In the genomic region with DNA sequence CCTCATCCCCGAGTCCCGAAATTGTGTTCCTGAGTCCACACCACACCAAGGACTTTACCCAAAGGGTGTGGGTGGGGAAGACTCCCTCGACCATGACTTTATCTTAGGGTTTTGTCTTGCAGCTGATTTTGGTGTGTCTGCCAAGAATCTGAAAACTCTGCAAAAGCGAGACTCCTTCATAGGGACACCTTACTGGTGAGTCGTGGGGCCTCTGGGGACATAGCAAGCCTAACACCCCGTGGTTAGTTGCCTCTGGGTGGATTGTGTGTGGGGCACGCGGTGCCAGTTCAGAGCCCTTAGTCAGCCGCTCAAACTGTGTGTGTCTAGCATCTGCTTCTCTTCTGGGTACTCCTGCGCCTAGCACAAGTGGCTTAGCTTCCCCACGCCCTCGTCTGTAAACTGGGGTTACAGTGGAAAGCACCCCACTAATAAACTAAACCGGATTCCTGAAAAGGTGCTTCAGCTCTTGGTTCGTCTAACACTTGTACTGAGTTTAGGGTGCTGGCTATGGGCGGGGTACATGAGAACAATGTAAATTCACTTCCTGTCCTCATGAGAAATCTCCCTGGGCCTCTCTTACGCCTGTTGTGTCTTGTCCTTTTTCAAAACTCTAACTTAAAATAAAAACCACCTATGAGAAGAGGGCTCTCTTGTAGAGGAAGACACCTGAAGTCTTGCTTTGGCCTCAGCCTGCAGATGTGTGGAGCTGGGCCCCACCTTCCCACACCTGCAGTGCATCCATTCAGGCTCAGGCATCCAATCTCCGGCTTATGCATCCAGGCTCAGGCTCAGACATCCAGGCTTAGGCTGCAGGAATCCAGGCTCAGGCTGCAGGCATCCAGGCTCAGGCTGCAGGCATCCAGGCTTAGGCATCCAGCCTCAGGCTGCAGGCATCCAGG, we compare ENCODE assay signal across 10 mouse cellular contexts. TPM values are rescaled to one million over a fixed set of nuclear protein-coding genes. Genes with fewer than 3 reads are reported as not detected.
A peak's percentile ranks its signal among the peaks of the same experiment; 100 is the strongest.
DNase-seq lines count a peak whose midpoint lies in the region; ATAC-seq and TF ChIP-seq lines count a peak whose summit lies in the region.
"Had no signal": no experiment of that assay in that cellular context is flagged by ENCODE, and none has a peak within 500 bp of the region (broad histone marks: within the 10 kb centered on the region; RNA-seq: fewer than 3 reads in every experiment).

No protein-coding gene starts in this region.

- TF ChIP-seq CTCF in lung, adult 2 months (IDR thresholded peaks at IDR 0.05; ENCODE audit: insufficient read depth, low read length): no peak

- 75% methylated on average over 17 of the region's 17 CpGs for WGBS in neural tube, embryonic 11.5 days
- WGBS in embryonic facial prominence, embryonic 14.5 days: 67% methylated on average over 17 of the region's 17 CpGs
- WGBS in limb, embryonic 13.5 days: 73% methylated on average over 17 of the region's 17 CpGs
- 64% methylated on average over 17 of the region's 17 CpGs for WGBS in lung, adult 2 months

- no peak for TF ChIP-seq POLR2A in lung, adult 2 months (IDR thresholded peaks at IDR 0.05; ENCODE audit: borderline replicate concordance, extremely low read depth, low read depth, low read length)

- no peaks in the 10 kb centered on the region for H3K27me3 ChIP-seq in neural tube, embryonic 11.5 days (ENCODE audit: control insufficient read depth, insufficient read depth, low read length)
- H3K27me3 ChIP-seq in embryonic facial prominence, embryonic 14.5 days (replicated peaks; ENCODE audit: control insufficient read depth, insufficient read depth, low read length): no peaks in the 10 kb centered on the region
- no peaks in the 10 kb centered on the region; the same call in 1 of the 2 replicates for H3K27me3 ChIP-seq in limb, embryonic 13.5 days
- H3K27me3 ChIP-seq: midbrain, embryonic 12.5 days had no signal

- no peaks in the 10 kb centered on the region for H3K4me1 ChIP-seq in neural tube, embryonic 11.5 days (ENCODE audit: control insufficient read depth, insufficient read depth, low read length)
- H3K4me1 ChIP-seq in embryonic facial prominence, embryonic 14.5 days (ENCODE audit: control insufficient read depth, insufficient read depth, low read length): peaks cover 6% of the 10 kb centered on the region
- peaks cover 16% of the 10 kb centered on the region for H3K4me1 ChIP-seq in limb, embryonic 13.5 days
- no peaks in the 10 kb centered on the region for H3K4me1 ChIP-seq in lung, adult 2 months (ENCODE audit: control insufficient read depth, insufficient read depth, low read length)
- H3K4me1 ChIP-seq: midbrain, embryonic 12.5 days had no signal

- H3K4me2 ChIP-seq in neural tube, embryonic 11.5 days (ENCODE audit: low read depth): no peak overlapping the region
- H3K4me2 ChIP-seq in embryonic facial prominence, embryonic 14.5 days (ENCODE audit: low read depth, low read length): no peak overlapping the region
- no peak overlapping the region for H3K4me2 ChIP-seq in limb, embryonic 13.5 days (replicated peaks)
- H3K4me2 ChIP-seq: midbrain, embryonic 12.5 days had no signal

- DNase-seq in neural tube, embryonic 11.5 days (ENCODE audit: low spot score): no peak
- no peak for DNase-seq in neural tube, embryonic 10.5 days (ENCODE audit: extremely low spot score, low spot score)
- DNase-seq in embryonic facial prominence, embryonic 14.5 days (ENCODE audit: low spot score): no peak
- DNase-seq in thymus, postnatal 25 days: peak; percentile 30
- DNase-seq in left cerebral cortex, adult 18-20 months (ENCODE audit: low spot score in 2 of 2): no peak
- DNase-seq in urinary bladder, adult 18-20 months (ENCODE audit: low spot score in 2 of 2): no peak
- DNase-seq in lung, adult 2 months: no peak

- H3K9ac ChIP-seq in neural tube, embryonic 11.5 days (ENCODE audit: low read length): 0 out of 2 replicates have a peak overlapping the region, but pooled peaks have one; percentile 3
- peak overlapping the region; percentile 46 for H3K9ac ChIP-seq in embryonic facial prominence, embryonic 14.5 days (ENCODE audit: low read depth, low read length)
- peak overlapping the region; percentile 53 for H3K9ac ChIP-seq in limb, embryonic 13.5 days
- H3K9ac ChIP-seq: midbrain, embryonic 12.5 days had no signal

- no peak for ATAC-seq in neural tube, embryonic 11.5 days (ENCODE audit: insufficient read depth, low FRiP score, low TSS enrichment)
- peak; percentile 51 for ATAC-seq in embryonic facial prominence, embryonic 14.5 days (ENCODE audit: low read depth)
- ATAC-seq in limb, embryonic 13.5 days (ENCODE audit: low FRiP score, low read depth): no peak

- H3K36me3 ChIP-seq in neural tube, embryonic 11.5 days (ENCODE audit: control insufficient read depth, insufficient read depth, low read length): no peaks in the 10 kb centered on the region
- H3K36me3 ChIP-seq in embryonic facial prominence, embryonic 14.5 days (ENCODE audit: control insufficient read depth, insufficient read depth, low read length): no peaks in the 10 kb centered on the region
- H3K36me3 ChIP-seq in limb, embryonic 13.5 days: no peaks in the 10 kb centered on the region
- H3K36me3 ChIP-seq: midbrain, embryonic 12.5 days had no signal

- H3K4me3 ChIP-seq in neural tube, embryonic 11.5 days (ENCODE audit: low read depth, low read length): no peak overlapping the region
- H3K4me3 ChIP-seq in embryonic facial prominence, embryonic 14.5 days (ENCODE audit: low read depth, low read length): no peak overlapping the region
- no peak overlapping the region for H3K4me3 ChIP-seq in limb, embryonic 13.5 days
- H3K4me3 ChIP-seq in lung, adult 2 months (replicated peaks; ENCODE audit: extremely low read depth, low read depth, low read length): no peak overlapping the region
- H3K4me3 ChIP-seq: midbrain, embryonic 12.5 days had no signal

- no peak overlapping the region for H3K27ac ChIP-seq in neural tube, embryonic 11.5 days (ENCODE audit: low read depth, low read length)
- no peak overlapping the region for H3K27ac ChIP-seq in embryonic facial prominence, embryonic 14.5 days (replicated peaks; ENCODE audit: low read depth, low read length)
- H3K27ac ChIP-seq in limb, embryonic 13.5 days: peak overlapping the region; percentile 58
- H3K27ac ChIP-seq: midbrain, embryonic 12.5 days had no signal

- H3K9me3 ChIP-seq in neural tube, embryonic 11.5 days (ENCODE audit: control insufficient read depth, low read length): no peaks in the 10 kb centered on the region
- no peaks in the 10 kb centered on the region for H3K9me3 ChIP-seq in embryonic facial prominence, embryonic 14.5 days (ENCODE audit: control insufficient read depth, low read length)
- H3K9me3 ChIP-seq in limb, embryonic 13.5 days: no peaks in the 10 kb centered on the region
- H3K9me3 ChIP-seq: midbrain, embryonic 12.5 days had no signal

RNA-seq across cellular contexts. Expression of a gene that starts 54.3 kb away (rescaled TPM):
- 2.1 and 2.4 TPM in 2 replicates for polyA plus RNA-seq in neural tube, embryonic 11.5 days (2014; fragmentation: Nextera tagmentation; extraction: Ambion mirVana)
- 2.8 and 2.9 TPM in 2 replicates for polyA plus RNA-seq in embryonic facial prominence, embryonic 14.5 days (2014; fragmentation: Nextera tagmentation; extraction: Ambion mirVana)
- 2.6 and 3.1 TPM in 2 replicates for polyA plus RNA-seq in limb, embryonic 13.5 days (2015; fragmentation: Nextera tagmentation; extraction: Ambion mirVana)
- total RNA-seq in left cerebral cortex, adult 18-20 months (2021): 1 to 10 TPM; 8.4 to 9.5 TPM
- polyA plus RNA-seq in lung, adult 2 months (2012; rRNA removed): 19.4 and 22.8 TPM in 2 replicates

RNA-seq across cellular contexts. Expression of a gene that starts 55.1 kb away (rescaled TPM):
- polyA plus RNA-seq in neural tube, embryonic 11.5 days (2014; fragmentation: Nextera tagmentation; extraction: Ambion mirVana): 102 and 116 TPM in 2 replicates
- polyA plus RNA-seq in embryonic facial prominence, embryonic 14.5 days (2014; fragmentation: Nextera tagmentation; extraction: Ambion mirVana): 59.0 and 66.4 TPM in 2 replicates
- 80.4 and 85.4 TPM in 2 replicates for polyA plus RNA-seq in limb, embryonic 13.5 days (2015; fragmentation: Nextera tagmentation; extraction: Ambion mirVana)
- 100 to 1,000 TPM; 116 to 119 TPM for total RNA-seq in left cerebral cortex, adult 18-20 months (2021)
- 34.3 and 49.2 TPM in 2 replicates for polyA plus RNA-seq in lung, adult 2 months (2012; rRNA removed)

RNA-seq across cellular contexts. Expression of a gene that starts 55.6 kb away (rescaled TPM):
- polyA plus RNA-seq in neural tube, embryonic 11.5 days (2014; fragmentation: Nextera tagmentation; extraction: Ambion mirVana): 0.41 TPM in 1 of 2 replicates, not detected in the other
- 0.31 TPM in 1 of 2 replicates, not detected in the other for polyA plus RNA-seq in embryonic facial prominence, embryonic 14.5 days (2014; fragmentation: Nextera tagmentation; extraction: Ambion mirVana)
- polyA plus RNA-seq in limb, embryonic 13.5 days (2015; fragmentation: Nextera tagmentation; extraction: Ambion mirVana): 0.45 TPM in 1 of 2 replicates, not detected in the other
- total RNA-seq in left cerebral cortex, adult 18-20 months (2021): 1 to 10 TPM in 1 of 2 experiments, not detected in 1; 1.4 TPM
- not detected in 2 replicates for polyA plus RNA-seq in lung, adult 2 months (2012; rRNA removed)
- polyA plus RNA-seq: adrenal gland, adult 2 months had no signal

Comparison
In these comparisons a context has a peak if more than half of its experiments do, and no peak if none do; other contexts are left out.
1. H3K9ac ChIP-seq: peak in every context shown above with its lines; median percentile 53 in limb, embryonic 13.5 days; 46 in embryonic facial prominence, embryonic 14.5 days; 3 in neural tube, embryonic 11.5 days.